Mouse (Mus musculus): ENCODE measurements around the gene Pla2g5.

Gene Pla2g5

GRCm38 (mm10) chr4:138794344-138794743 is 68.9 kb downstream of the Pla2g5 start:
- no peak for DNase-seq

- peak; percentile 27 to 39 for DNase-seq
Observed at GRCm38 (mm10) chr4:138793276-138793675, 70.0 kb downstream of the Pla2g5 start.

- DNase-seq = no peak
Observed at GRCm38 (mm10) chr4:138792599-138792998, 70.7 kb downstream of the Pla2g5 start.

GRCm38 (mm10) chr4:138791452-138791851 is 71.8 kb downstream of the Pla2g5 start:
- no peak for DNase-seq

- DNase-seq = no peak
Observed at GRCm38 (mm10) chr4:138788381-138788780, 74.9 kb downstream of the Pla2g5 start.

- no peak for DNase-seq
Observed at GRCm38 (mm10) chr4:138786141-138786540, 77.1 kb downstream of the Pla2g5 start.

- no peak for DNase-seq
Observed at GRCm38 (mm10) chr4:138785721-138786120, 77.6 kb downstream of the Pla2g5 start.

- DNase-seq = no peak
Observed at GRCm38 (mm10) chr4:138782098-138782497, 81.2 kb downstream of the Pla2g5 start.

GRCm38 (mm10) chr4:138780300-138780699 is 83.0 kb downstream of the Pla2g5 start:
- no peak for DNase-seq

GRCm38 (mm10) chr4:138777417-138778407 is 85.6 kb downstream of the Pla2g5 start:
- no peak for DNase-seq

GRCm38 (mm10) chr4:138775435-138775834 is 87.8 kb downstream of the Pla2g5 start, which contains the start of gene Pla2g2d:
TSS of gene Pla2g2d (plus strand) at chr4:138775735.
- DNase-seq = no peak

GRCm38 (mm10) chr4:138772386-138772785 is 90.9 kb downstream of the Pla2g5 start:
- no peak for DNase-seq

- no peak for DNase-seq
Observed at GRCm38 (mm10) chr4:138771970-138772369, 91.3 kb downstream of the Pla2g5 start.

- DNase-seq = no peak
Observed at GRCm38 (mm10) chr4:138762266-138762665, 101.0 kb downstream of the Pla2g5 start.

GRCm38 (mm10) chr4:138757416-138757815 is 105.9 kb downstream of the Pla2g5 start, which contains the start of gene Pla2g2f:
TSS of gene Pla2g2f (minus strand) at chr4:138757626.
- DNase-seq = no peak

- no peak for DNase-seq
Observed at GRCm38 (mm10) chr4:138755983-138756382, 107.3 kb downstream of the Pla2g5 start.

- no peak for DNase-seq
Observed at GRCm38 (mm10) chr4:138755439-138755838, 107.8 kb downstream of the Pla2g5 start.

GRCm38 (mm10) chr4:138754432-138754831 is 108.8 kb downstream of the Pla2g5 start:
- DNase-seq = no peak

- no peak for DNase-seq
Observed at GRCm38 (mm10) chr4:138753608-138754007, 109.7 kb downstream of the Pla2g5 start.

- no peak for DNase-seq
Observed at GRCm38 (mm10) chr4:138752603-138753002, 110.7 kb downstream of the Pla2g5 start.

Data from thymus, postnatal 36 days (tissue).